In the genomic region with DNA sequence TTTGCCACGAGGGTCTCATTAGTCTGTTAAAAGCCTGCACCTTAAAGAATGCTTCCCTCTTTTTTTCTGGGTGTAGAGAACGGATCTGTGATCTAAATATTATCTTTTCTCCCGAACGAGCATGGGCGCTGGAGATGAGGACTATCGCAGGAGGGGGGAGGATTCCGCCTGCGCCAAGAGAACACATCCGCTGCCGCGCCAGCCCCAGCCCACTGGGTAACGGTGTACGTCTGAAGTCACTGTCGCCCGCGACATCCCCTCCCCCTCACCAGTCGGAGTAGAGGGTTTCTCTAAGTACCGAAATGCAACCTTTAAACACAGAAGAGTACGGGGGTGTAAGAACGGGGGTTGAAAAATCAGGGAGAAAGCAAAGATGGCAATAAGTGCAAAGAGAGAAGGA, we compare ENCODE assay signal across 7 mouse cellular contexts. TPM values are rescaled to one million over a fixed set of nuclear protein-coding genes. Genes with fewer than 3 reads are reported as not detected.
DNase-seq lines count a peak whose midpoint lies in the region; ATAC-seq and TF ChIP-seq lines count a peak whose summit lies in the region.

No protein-coding gene starts in this region.

- no peak for TF ChIP-seq POLR2A in CH12.LX (IDR thresholded peaks at IDR 0.05; ENCODE audit: low read depth, low read length)
- no peak for TF ChIP-seq POLR2A in small intestine, adult 2 months (IDR thresholded peaks at IDR 0.05; ENCODE audit: low read depth, low read length)

- TF ChIP-seq RAD21 in CH12.LX (IDR thresholded peaks at IDR 0.05; ENCODE audit: low read depth, low read length): no peak

- in situ Hi-C loops in CH12.LX (cut with MboI; ENCODE audit: low pct_ligation_motif_present, low pct_unique_long_range_greater_than_20kb, low sequenced_read_pairs): no loop called here

- no peak for TF ChIP-seq CTCF in CH12.LX (conservative IDR thresholded peaks at IDR 0.05 in 1 of 2, IDR thresholded peaks at IDR 0.05 in 1 of 2; ENCODE audit: low read depth in 2 of 2, low read length in 2 of 2)
- TF ChIP-seq CTCF in small intestine, adult 2 months (IDR thresholded peaks at IDR 0.05; ENCODE audit: extremely low read depth, insufficient read length, insufficient replicate concordance, low read depth, low read length): no peak

- H3K27me3 ChIP-seq in CH12.LX (replicated peaks): no peaks in the 10 kb centered on the region
- no peaks in the 10 kb centered on the region for H3K27me3 ChIP-seq in embryonic facial prominence, embryonic 15.5 days
- H3K27me3 ChIP-seq in hindbrain, embryonic 15.5 days: no peaks in the 10 kb centered on the region
- no peaks in the 10 kb centered on the region for H3K27me3 ChIP-seq in small intestine, adult 2 months (ENCODE audit: control insufficient read depth, insufficient read depth, low read length)

- H3K4me1 ChIP-seq in CH12.LX (ENCODE audit: control insufficient read depth in 1 of 2, insufficient read depth in 2 of 2): peaks cover 8 to 52% of the 10 kb centered on the region in 2 experiments; a peak in 3 of 4 replicates
- peaks cover 5% of the 10 kb centered on the region; the same call in 1 of the 2 replicates for H3K4me1 ChIP-seq in embryonic facial prominence, embryonic 15.5 days
- H3K4me1 ChIP-seq in hindbrain, embryonic 15.5 days (replicated peaks): peaks cover 33% of the 10 kb centered on the region
- H3K4me1 ChIP-seq in small intestine, adult 2 months (ENCODE audit: control insufficient read depth, insufficient read depth, insufficient read length, low read length): peaks cover 9% of the 10 kb centered on the region; the same call in 1 of the 2 replicates

- WGBS in embryonic facial prominence, embryonic 15.5 days: 13% methylated on average over 20 of the region's 20 CpGs
- WGBS in hindbrain, embryonic 15.5 days: 24% methylated on average over 20 of the region's 20 CpGs
- 7% methylated on average over 20 of the region's 20 CpGs for WGBS in small intestine, adult 2 months

- peak; percentile 32 for DNase-seq in CH12.LX (ENCODE audit: extremely low read depth)
- peak; percentile 64 for DNase-seq in adrenal gland, adult 2 months
- peak; percentile 55 to 68 for DNase-seq in layer of hippocampus, postnatal 36 days
- DNase-seq in lung, postnatal 10 days: peak; percentile 58

- peak overlapping the region; percentile 74 to 96 (median 95) for H3K4me3 ChIP-seq in CH12.LX (replicated peaks in 1 of 3; ENCODE audit: low read depth in 2 of 3, low read length in 2 of 3, poor library complexity in 1 of 3)
- H3K4me3 ChIP-seq in embryonic facial prominence, embryonic 15.5 days (replicated peaks): peak overlapping the region; percentile 65
- H3K4me3 ChIP-seq in hindbrain, embryonic 15.5 days: peak overlapping the region; percentile 53
- peak overlapping the region; percentile 100 for H3K4me3 ChIP-seq in small intestine, adult 2 months (ENCODE audit: low read depth, low read length)

- H3K9me3 ChIP-seq in CH12.LX (replicated peaks; ENCODE audit: low read length): no peaks in the 10 kb centered on the region
- no peaks in the 10 kb centered on the region for H3K9me3 ChIP-seq in embryonic facial prominence, embryonic 15.5 days (replicated peaks)
- no peaks in the 10 kb centered on the region for H3K9me3 ChIP-seq in hindbrain, embryonic 15.5 days

- peak overlapping the region; percentile 94; the same call in 1 of the 2 replicates for H3K4me2 ChIP-seq in CH12.LX (ENCODE audit: insufficient read depth, low read depth, poor library complexity, severe bottlenecking)
- peak overlapping the region; percentile 57 for H3K4me2 ChIP-seq in embryonic facial prominence, embryonic 15.5 days (replicated peaks)
- peak overlapping the region; percentile 66 for H3K4me2 ChIP-seq in hindbrain, embryonic 15.5 days

- ATAC-seq in embryonic facial prominence, embryonic 15.5 days (ENCODE audit: insufficient number of reproducible peaks, low FRiP score, low TSS enrichment, low read depth): no peak
- ATAC-seq in hindbrain, embryonic 15.5 days (ENCODE audit: low FRiP score, low read depth): no peak

- H3K79me2 ChIP-seq in CH12.LX (replicated peaks; ENCODE audit: control insufficient read depth, extremely low read depth, insufficient read depth, poor library complexity, severe bottlenecking): peaks cover 58% of the 10 kb centered on the region

- peak overlapping the region; percentile 84 for H3K9ac ChIP-seq in CH12.LX (ENCODE audit: insufficient read depth, low read depth)
- H3K9ac ChIP-seq in embryonic facial prominence, embryonic 15.5 days: peak overlapping the region; percentile 54
- H3K9ac ChIP-seq in hindbrain, embryonic 15.5 days: peak overlapping the region; percentile 50

- dilution Hi-C loops in CH12.LX (cut with MboI; ENCODE audit: extremely low pct_ligation_motif_present, extremely low pct_unique_long_range_greater_than_20kb, low sequenced_read_pairs): no loop called here

- H3K27ac ChIP-seq in CH12.LX (ENCODE audit: insufficient read depth, low read depth): peak overlapping the region; percentile 17; the same call in 1 of the 2 replicates
- H3K27ac ChIP-seq in embryonic facial prominence, embryonic 15.5 days (replicated peaks): peak overlapping the region; percentile 99; the same call in 1 of the 2 replicates
- H3K27ac ChIP-seq in hindbrain, embryonic 15.5 days (replicated peaks): peak overlapping the region; percentile 99
- H3K27ac ChIP-seq in small intestine, adult 2 months (ENCODE audit: insufficient read depth, low read depth, low read length): peak overlapping the region; percentile 99

- TF ChIP-seq EP300 in CH12.LX (IDR thresholded peaks at IDR 0.05; ENCODE audit: low read length): no peak

- H3K36me3 ChIP-seq in CH12.LX (replicated peaks in 1 of 2; ENCODE audit: control insufficient read depth in 1 of 2, insufficient read depth in 1 of 2, low read length in 1 of 2): peaks cover 34 to 39% of the 10 kb centered on the region in 2 experiments
- no peaks in the 10 kb centered on the region for H3K36me3 ChIP-seq in embryonic facial prominence, embryonic 15.5 days
- no peaks in the 10 kb centered on the region for H3K36me3 ChIP-seq in hindbrain, embryonic 15.5 days
- H3K36me3 ChIP-seq in small intestine, adult 2 months (ENCODE audit: control insufficient read depth, insufficient read depth, low read length): no peaks in the 10 kb centered on the region; the same call in none of the 2 replicates

TF ChIP-seq in CH12.LX, 34 proteins besides CTCF, POLR2A, EP300 and RAD21 (continues in another document):
- no peak for TF ChIP-seq E2F4 (IDR thresholded peaks at IDR 0.05; ENCODE audit: insufficient replicate concordance, low read depth, low read length)

RNA-seq across cellular contexts. Expression of a gene that starts 0.8 kb away (rescaled TPM):
- 58.5 and 61.6 TPM in 2 replicates for total RNA-seq in CH12.LX (2012; rRNA removed)
- total RNA-seq in CH12.LX (2014; rRNA removed): 32.9 and 37.6 TPM in 2 replicates
- polyA plus RNA-seq in CH12.LX (2012; ENCODE audit: insufficient read length, low read depth): 78.1 and 98.2 TPM in 2 replicates
- total RNA-seq in adrenal gland, adult 2 months (2021): 10 to 100 TPM; 44.2 to 66.4 TPM
- 73.8 and 113 TPM in 2 replicates for polyA plus RNA-seq in adrenal gland, adult 2 months (2012; rRNA removed)
- polyA plus RNA-seq in embryonic facial prominence, embryonic 15.5 days (2015; fragmentation: Nextera tagmentation; extraction: Ambion mirVana): 43.0 and 49.5 TPM in 2 replicates
- 46.4 and 47.1 TPM in 2 replicates for polyA plus RNA-seq in hindbrain, embryonic 15.5 days (2015; fragmentation: Nextera tagmentation; extraction: Ambion mirVana)
- 10 to 100 TPM; 71.5 to 78.1 TPM for total RNA-seq in layer of hippocampus, postnatal 36 days (2021)
- polyA plus RNA-seq in small intestine, adult 2 months (2012; rRNA removed): 38.2 and 53.4 TPM in 2 replicates

RNA-seq across cellular contexts. Expression of a gene that starts 34.7 kb away (rescaled TPM):
- total RNA-seq in CH12.LX (2012; rRNA removed): 38.5 and 43.4 TPM in 2 replicates
- total RNA-seq in CH12.LX (2014; rRNA removed): 24.7 and 25.2 TPM in 2 replicates
- 64.7 and 66.3 TPM in 2 replicates for polyA plus RNA-seq in CH12.LX (2012; ENCODE audit: insufficient read length, low read depth)
- 10 to 100 TPM; 20.2 to 29.6 TPM for total RNA-seq in adrenal gland, adult 2 months (2021)
- 3.1 and 4.3 TPM in 2 replicates for polyA plus RNA-seq in adrenal gland, adult 2 months (2012; rRNA removed)
- 33.1 and 42.3 TPM in 2 replicates for polyA plus RNA-seq in embryonic facial prominence, embryonic 15.5 days (2015; fragmentation: Nextera tagmentation; extraction: Ambion mirVana)
- 13.3 and 14.1 TPM in 2 replicates for polyA plus RNA-seq in hindbrain, embryonic 15.5 days (2015; fragmentation: Nextera tagmentation; extraction: Ambion mirVana)
- 1 to 10 TPM; 3.0 to 4.2 TPM for total RNA-seq in layer of hippocampus, postnatal 36 days (2021)
- 2.4 and 4.2 TPM in 2 replicates for polyA plus RNA-seq in small intestine, adult 2 months (2012; rRNA removed)

RNA-seq across cellular contexts. Expression of a gene that starts 43.6 kb away (rescaled TPM):
- total RNA-seq in CH12.LX (2012; rRNA removed) (148 and 184 TPM in 2 replicates), CH12.LX (2014; rRNA removed) (152 and 166 TPM in 2 replicates)
- polyA plus RNA-seq in CH12.LX (2012; ENCODE audit: insufficient read length, low read depth): 144 and 152 TPM in 2 replicates
- total RNA-seq in adrenal gland, adult 2 months (2021): 10 to 100 TPM; 69.6 to 93.8 TPM
- polyA plus RNA-seq in adrenal gland, adult 2 months (2012; rRNA removed): 53.6 and 56.1 TPM in 2 replicates
- 115 and 120 TPM in 2 replicates for polyA plus RNA-seq in embryonic facial prominence, embryonic 15.5 days (2015; fragmentation: Nextera tagmentation; extraction: Ambion mirVana)
- polyA plus RNA-seq in hindbrain, embryonic 15.5 days (2015; fragmentation: Nextera tagmentation; extraction: Ambion mirVana): 93.3 and 98.4 TPM in 2 replicates
- 10 to 100 TPM; 65.5 to 70.5 TPM for total RNA-seq in layer of hippocampus, postnatal 36 days (2021)
- polyA plus RNA-seq in small intestine, adult 2 months (2012; rRNA removed): 33.3 and 50.5 TPM in 2 replicates

RNA-seq across cellular contexts. Expression of a gene that starts 43.6 kb away (rescaled TPM):
- total RNA-seq in CH12.LX (2012; rRNA removed) (13.6 and 14.3 TPM in 2 replicates), CH12.LX (2014; rRNA removed) (10.9 and 13.9 TPM in 2 replicates)
- polyA plus RNA-seq in CH12.LX (2012; ENCODE audit: insufficient read length, low read depth): 24.1 and 24.5 TPM in 2 replicates
- total RNA-seq in adrenal gland, adult 2 months (2021): 1 to 10 TPM; 3.2 to 4.0 TPM
- 9.9 and 11.1 TPM in 2 replicates for polyA plus RNA-seq in adrenal gland, adult 2 months (2012; rRNA removed)
- 4.1 and 5.1 TPM in 2 replicates for polyA plus RNA-seq in embryonic facial prominence, embryonic 15.5 days (2015; fragmentation: Nextera tagmentation; extraction: Ambion mirVana)
- polyA plus RNA-seq in hindbrain, embryonic 15.5 days (2015; fragmentation: Nextera tagmentation; extraction: Ambion mirVana): 3.5 and 3.6 TPM in 2 replicates
- 1 to 10 TPM; 5.4 to 6.4 TPM for total RNA-seq in layer of hippocampus, postnatal 36 days (2021)
- 16.7 and 22.9 TPM in 2 replicates for polyA plus RNA-seq in small intestine, adult 2 months (2012; rRNA removed)

RNA-seq across cellular contexts. Expression of a gene that starts 58.4 kb away (rescaled TPM):
- 38.8 and 40.0 TPM in 2 replicates for total RNA-seq in CH12.LX (2012; rRNA removed)
- 25.3 and 27.7 TPM in 2 replicates for total RNA-seq in CH12.LX (2014; rRNA removed)
- 63.1 and 77.8 TPM in 2 replicates for polyA plus RNA-seq in CH12.LX (2012; ENCODE audit: insufficient read length, low read depth)
- total RNA-seq in adrenal gland, adult 2 months (2021): 100 to 1,000 TPM; 113 to 130 TPM
- polyA plus RNA-seq in adrenal gland, adult 2 months (2012; rRNA removed): 586 and 733 TPM in 2 replicates
- 63.9 and 73.2 TPM in 2 replicates for polyA plus RNA-seq in embryonic facial prominence, embryonic 15.5 days (2015; fragmentation: Nextera tagmentation; extraction: Ambion mirVana)
- polyA plus RNA-seq in hindbrain, embryonic 15.5 days (2015; fragmentation: Nextera tagmentation; extraction: Ambion mirVana): 44.0 and 45.9 TPM in 2 replicates
- total RNA-seq in layer of hippocampus, postnatal 36 days (2021): 10 to 100 TPM; 48.3 to 59.9 TPM
- 85.9 and 96.8 TPM in 2 replicates for polyA plus RNA-seq in small intestine, adult 2 months (2012; rRNA removed)

Comparison
In these comparisons a context has a peak if more than half of its experiments do, and no peak if none do; other contexts are left out.
1. H3K27ac ChIP-seq: peak in every context shown above with its lines; median percentile 99 in embryonic facial prominence, embryonic 15.5 days; 99 in hindbrain, embryonic 15.5 days; 99 in small intestine, adult 2 months; 17 in CH12.LX.